Mouse (Mus musculus): ENCODE data around the gene Mt2. TPM values are rescaled to one million over a fixed set of nuclear protein-coding genes. Genes with fewer than 3 reads are reported as not detected.
"Not testable (repeated sequence)": the region's sequence is repeated elsewhere in the genome, so short reads cannot be mapped to it uniquely, and the experiment has no call there.

Gene Mt2
- polyA plus RNA-seq, 1 experiment from 2014 or later: 310 TPM

DNA sequence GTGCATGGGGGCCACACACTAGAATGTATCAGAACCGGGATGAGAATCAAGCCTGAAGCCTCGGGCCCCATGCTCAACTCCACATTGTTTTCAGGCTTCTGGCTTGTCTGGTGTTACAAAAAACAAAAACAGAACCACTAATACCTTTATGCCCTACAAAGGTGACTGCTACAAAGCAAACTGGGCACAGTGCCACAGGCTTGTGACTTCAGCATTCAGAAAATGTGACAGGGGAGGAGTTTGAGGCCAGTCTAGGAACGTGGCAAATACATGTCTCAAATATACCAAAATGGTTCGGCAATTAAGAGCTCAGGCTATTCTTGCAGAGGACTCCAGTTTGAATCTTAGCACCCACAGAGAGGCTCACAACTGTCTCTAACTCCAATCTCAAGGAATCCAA, 16.4 kb upstream of the Mt2 start:
- Histone ChIP-seq H3K4me3 (ENCODE audit: low read depth, low read length) (no peak overlapping the region), H3K27me3 (ENCODE audit: control insufficient read depth, insufficient read depth, low read length) (peaks cover 7% of the 10 kb centered on the region; the same call in 1 of the 2 replicates), H3K9me3 (ENCODE audit: control insufficient read depth, low read depth, low read length) (no peaks in the 10 kb centered on the region), H3K36me3 (ENCODE audit: control insufficient read depth, insufficient read depth, low read length) (no peaks in the 10 kb centered on the region), H3K9ac (replicated peaks; ENCODE audit: low read depth, low read length) (no peak overlapping the region), H3K4me2 (replicated peaks; ENCODE audit: low read depth, low read length) (no peak overlapping the region), H3K4me1 (ENCODE audit: control insufficient read depth, insufficient read depth, low read length) (peaks cover 9% of the 10 kb centered on the region; the same call in 1 of the 2 replicates), H3K27ac (ENCODE audit: low read length) (no peak overlapping the region)
- 70% methylated on average over 4 of the region's 4 CpGs for WGBS
- no peak for ATAC-seq (ENCODE audit: insufficient number of reproducible peaks, insufficient read depth, low FRiP score, low read depth)

GRCm38 (mm10) chr8:94165772-94166171, 6.7 kb upstream of the Mt2 start:
- H3K4me1 ChIP-seq (ENCODE audit: control insufficient read depth, insufficient read depth, low read length); H3K4me3 ChIP-seq (ENCODE audit: low read depth, low read length); ATAC-seq (ENCODE audit: insufficient number of reproducible peaks, insufficient read depth, low FRiP score, low read depth); H3K9me3 ChIP-seq (ENCODE audit: control insufficient read depth, low read depth, low read length); H3K36me3 ChIP-seq (ENCODE audit: control insufficient read depth, insufficient read depth, low read length); H3K4me2 ChIP-seq (replicated peaks; ENCODE audit: low read depth, low read length); H3K27me3 ChIP-seq (ENCODE audit: control insufficient read depth, insufficient read depth, low read length); H3K27ac ChIP-seq (ENCODE audit: low read length); H3K9ac ChIP-seq (replicated peaks; ENCODE audit: low read depth, low read length): not testable (repeated sequence)
- WGBS: 73% methylated on average over 8 of the region's 8 CpGs

DNA sequence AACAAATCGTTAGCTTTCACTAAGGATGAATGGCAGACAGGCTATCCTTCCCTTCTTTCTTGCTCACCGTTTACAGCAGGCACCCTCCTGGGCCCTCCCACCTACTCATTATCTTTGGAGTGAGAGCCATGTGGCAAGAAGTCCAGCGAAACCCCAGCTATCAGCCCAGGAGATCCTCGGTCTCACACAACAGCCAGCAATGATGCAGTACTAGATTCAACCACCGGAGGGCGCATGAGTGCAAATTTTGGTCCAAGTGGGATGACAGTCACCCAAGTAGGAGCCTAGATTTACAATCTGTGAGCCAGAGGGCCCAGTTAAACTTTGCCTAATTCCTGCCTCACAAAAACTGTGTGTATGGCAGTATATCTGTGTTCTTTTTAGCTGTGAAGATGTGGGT, 5.2 kb upstream of the Mt2 start:
- no peak overlapping the region for H3K4me2 ChIP-seq (replicated peaks; ENCODE audit: low read depth, low read length)
- no peaks in the 10 kb centered on the region for H3K9me3 ChIP-seq (ENCODE audit: control insufficient read depth, low read depth, low read length)
- no peak for ATAC-seq (ENCODE audit: insufficient number of reproducible peaks, insufficient read depth, low FRiP score, low read depth)
- H3K9ac ChIP-seq (replicated peaks; ENCODE audit: low read depth, low read length): no peak overlapping the region
- 4% methylated on average over 6 of the region's 6 CpGs for WGBS
- no peak overlapping the region for H3K27ac ChIP-seq (ENCODE audit: low read length)
- H3K36me3 ChIP-seq (ENCODE audit: control insufficient read depth, insufficient read depth, low read length): no peaks in the 10 kb centered on the region
- H3K27me3 ChIP-seq (ENCODE audit: control insufficient read depth, insufficient read depth, low read length): peaks cover 11% of the 10 kb centered on the region
- no peak overlapping the region for H3K4me3 ChIP-seq (ENCODE audit: low read depth, low read length)
- peaks cover 3% of the 10 kb centered on the region; the same call in 1 of the 2 replicates for H3K4me1 ChIP-seq (ENCODE audit: control insufficient read depth, insufficient read depth, low read length)

- no peak for ATAC-seq (ENCODE audit: insufficient number of reproducible peaks, insufficient read depth, low FRiP score, low read depth)
- Histone ChIP-seq H3K4me2 (replicated peaks; ENCODE audit: low read depth, low read length) (no peak overlapping the region), H3K27ac (ENCODE audit: low read length) (no peak overlapping the region), H3K4me3 (ENCODE audit: low read depth, low read length) (no peak overlapping the region), H3K9ac (replicated peaks; ENCODE audit: low read depth, low read length) (no peak overlapping the region), H3K9me3 (ENCODE audit: control insufficient read depth, low read depth, low read length) (no peaks in the 10 kb centered on the region), H3K36me3 (ENCODE audit: control insufficient read depth, insufficient read depth, low read length) (no peaks in the 10 kb centered on the region), H3K27me3 (ENCODE audit: control insufficient read depth, insufficient read depth, low read length) (peaks cover 22% of the 10 kb centered on the region), H3K4me1 (ENCODE audit: control insufficient read depth, insufficient read depth, low read length) (peaks cover 7% of the 10 kb centered on the region; the same call in 1 of the 2 replicates)
- WGBS: 74% methylated on average over 5 of the region's 5 CpGs
Measured at GRCm38 (mm10) chr8:94169547-94169946, 2.9 kb upstream of the Mt2 start.

DNA sequence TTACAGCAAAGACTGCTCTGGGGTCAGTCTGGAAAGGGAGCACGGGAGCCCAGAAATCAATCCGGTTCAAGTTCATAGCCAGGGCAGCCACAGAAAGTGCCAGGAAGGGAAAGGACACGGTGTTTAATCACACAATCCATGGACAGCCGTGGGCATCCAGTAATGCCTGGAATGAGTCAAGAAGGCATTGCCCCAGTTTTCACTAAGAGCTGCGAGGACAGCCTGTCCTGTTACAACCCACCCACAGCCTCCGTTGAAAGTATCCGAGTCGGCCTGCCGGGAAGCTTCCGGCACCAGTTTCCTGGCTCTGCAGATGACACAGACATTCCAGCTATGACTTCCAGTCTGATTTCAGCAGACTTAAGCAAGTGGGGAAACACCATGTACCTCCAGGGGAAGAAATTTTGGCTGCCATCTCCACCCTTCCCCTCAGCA, 1.1 kb upstream of the Mt2 start:
- H3K4me3 ChIP-seq (ENCODE audit: low read depth, low read length): peak overlapping the region; percentile 35
- no peaks in the 10 kb centered on the region for H3K36me3 ChIP-seq (ENCODE audit: control insufficient read depth, insufficient read depth, low read length)
- H3K27me3 ChIP-seq (ENCODE audit: control insufficient read depth, insufficient read depth, low read length): peaks cover 25% of the 10 kb centered on the region
- no peak overlapping the region for H3K27ac ChIP-seq (ENCODE audit: low read length)
- no peaks in the 10 kb centered on the region for H3K9me3 ChIP-seq (ENCODE audit: control insufficient read depth, low read depth, low read length)
- peak overlapping the region; percentile 78 for H3K4me2 ChIP-seq (replicated peaks; ENCODE audit: low read depth, low read length)
- peaks cover 7% of the 10 kb centered on the region; the same call in 1 of the 2 replicates for H3K4me1 ChIP-seq (ENCODE audit: control insufficient read depth, insufficient read depth, low read length)
- no peak for ATAC-seq (ENCODE audit: insufficient number of reproducible peaks, insufficient read depth, low FRiP score, low read depth)
- H3K9ac ChIP-seq (replicated peaks; ENCODE audit: low read depth, low read length): no peak overlapping the region
- WGBS: 46% methylated on average over 10 of the region's 10 CpGs

DNA sequence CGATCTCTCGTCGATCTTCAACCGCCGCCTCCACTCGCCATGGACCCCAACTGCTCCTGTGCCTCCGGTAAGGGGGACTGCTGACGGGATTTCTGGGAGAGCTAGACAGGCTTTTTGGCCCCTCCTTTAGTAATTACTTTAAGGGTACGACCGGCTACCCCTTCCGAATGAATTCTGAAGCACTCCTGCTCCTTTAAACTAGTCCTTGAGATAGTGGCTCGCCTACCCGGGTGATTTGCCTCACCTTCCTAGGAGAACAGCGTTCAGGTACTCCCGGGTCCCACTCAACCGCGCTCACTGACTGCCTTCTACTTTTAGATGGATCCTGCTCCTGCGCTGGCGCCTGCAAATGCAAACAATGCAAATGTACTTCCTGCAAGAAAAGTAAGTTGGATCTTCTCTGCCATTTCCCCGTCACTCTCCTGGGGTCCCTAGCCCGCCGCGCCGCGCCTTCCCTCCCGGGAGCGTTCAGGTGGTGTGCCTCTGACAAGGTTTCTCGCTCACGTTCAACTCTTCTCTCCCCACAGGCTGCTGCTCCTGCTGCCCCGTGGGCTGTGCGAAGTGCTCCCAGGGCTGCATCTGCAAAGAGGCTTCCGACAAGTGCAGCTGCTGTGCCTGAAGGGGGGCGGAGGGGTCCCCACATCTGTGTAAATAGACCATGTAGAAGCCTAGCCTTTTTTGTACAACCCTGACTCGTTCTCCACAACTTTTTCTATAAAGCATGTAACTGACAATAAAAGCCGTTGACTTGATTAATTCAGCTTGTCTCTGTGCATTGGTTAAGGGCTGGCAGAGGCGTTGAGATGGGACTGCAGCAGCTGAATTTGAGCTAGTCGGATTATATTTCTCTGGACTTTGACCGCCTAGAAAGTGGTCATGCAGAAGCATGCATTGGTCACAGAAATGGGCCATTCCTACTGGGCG, 607 bp downstream of the Mt2 start:
- peak overlapping the region; percentile 30; the same call in 1 of the 2 replicates for H3K9ac ChIP-seq (replicated peaks; ENCODE audit: low read depth, low read length)
- ATAC-seq (ENCODE audit: insufficient number of reproducible peaks, insufficient read depth, low FRiP score, low read depth): no peak
- peaks cover 27% of the 10 kb centered on the region for H3K27me3 ChIP-seq (ENCODE audit: control insufficient read depth, insufficient read depth, low read length)
- H3K4me3 ChIP-seq (ENCODE audit: low read depth, low read length): peak overlapping the region; percentile 35
- no peaks in the 10 kb centered on the region for H3K36me3 ChIP-seq (ENCODE audit: control insufficient read depth, insufficient read depth, low read length)
- peak overlapping the region; percentile 78 for H3K4me2 ChIP-seq (replicated peaks; ENCODE audit: low read depth, low read length)
- no peaks in the 10 kb centered on the region for H3K9me3 ChIP-seq (ENCODE audit: control insufficient read depth, low read depth, low read length)
- peak overlapping the region; percentile 53; the same call in 1 of the 2 replicates for H3K27ac ChIP-seq (ENCODE audit: low read length)
- WGBS: 2% methylated on average over 39 of the region's 39 CpGs
- peaks cover 7% of the 10 kb centered on the region; the same call in 1 of the 2 replicates for H3K4me1 ChIP-seq (ENCODE audit: control insufficient read depth, insufficient read depth, low read length)

DNA sequence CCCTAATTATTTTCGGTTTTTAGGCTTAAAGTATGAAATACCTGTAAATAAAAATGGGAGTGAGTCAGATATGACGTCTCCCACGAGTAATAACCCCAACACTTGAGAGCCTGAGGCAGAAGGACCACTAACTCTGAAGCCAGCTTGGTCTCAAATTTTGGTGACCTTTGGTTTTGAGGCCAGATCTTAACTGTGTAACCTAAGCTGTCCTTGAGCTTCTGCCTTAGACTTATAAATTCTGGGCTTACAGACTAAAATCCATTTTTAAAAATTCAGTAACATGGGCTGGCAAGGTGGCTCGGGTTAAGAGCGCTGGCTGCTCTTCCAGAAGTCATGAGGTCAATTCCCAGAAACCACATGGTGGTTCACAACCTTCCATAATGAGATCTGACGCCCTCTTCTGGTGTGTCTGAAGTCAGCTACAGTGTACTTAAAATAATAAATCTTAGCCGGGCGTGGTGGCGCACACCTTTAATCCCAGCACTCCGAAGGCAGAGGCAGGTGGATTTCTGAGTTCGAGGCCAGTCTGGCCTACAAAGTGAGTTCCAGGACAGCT, 1.5 kb downstream of the Mt2 start:
- Histone ChIP-seq H3K36me3 (ENCODE audit: control insufficient read depth, insufficient read depth, low read length) (no peaks in the 10 kb centered on the region), H3K9ac (replicated peaks; ENCODE audit: low read depth, low read length) (no peak overlapping the region), H3K4me1 (ENCODE audit: control insufficient read depth, insufficient read depth, low read length) (peaks cover 7% of the 10 kb centered on the region; the same call in 1 of the 2 replicates), H3K27me3 (ENCODE audit: control insufficient read depth, insufficient read depth, low read length) (peaks cover 34% of the 10 kb centered on the region), H3K9me3 (ENCODE audit: control insufficient read depth, low read depth, low read length) (no peaks in the 10 kb centered on the region), H3K27ac (ENCODE audit: low read length) (no peak overlapping the region), H3K4me3 (ENCODE audit: low read depth, low read length) (peak overlapping the region; percentile 35; the same call in 1 of the 2 replicates), H3K4me2 (replicated peaks; ENCODE audit: low read depth, low read length) (0 out of 2 replicates have a peak overlapping the region, but pooled peaks have one; percentile 78)
- no peak for ATAC-seq (ENCODE audit: insufficient number of reproducible peaks, insufficient read depth, low FRiP score, low read depth)
- WGBS: 47% methylated on average over 11 of the region's 11 CpGs

- Histone ChIP-seq H3K4me2 (replicated peaks; ENCODE audit: low read depth, low read length) (no peak overlapping the region), H3K4me3 (ENCODE audit: low read depth, low read length) (no peak overlapping the region), H3K36me3 (ENCODE audit: control insufficient read depth, insufficient read depth, low read length) (no peaks in the 10 kb centered on the region), H3K9me3 (ENCODE audit: control insufficient read depth, low read depth, low read length) (no peaks in the 10 kb centered on the region), H3K4me1 (ENCODE audit: control insufficient read depth, insufficient read depth, low read length) (peaks cover 14% of the 10 kb centered on the region; the same call in 1 of the 2 replicates), H3K9ac (replicated peaks; ENCODE audit: low read depth, low read length) (no peak overlapping the region), H3K27me3 (ENCODE audit: control insufficient read depth, insufficient read depth, low read length) (peaks cover 37% of the 10 kb centered on the region), H3K27ac (ENCODE audit: low read length) (no peak overlapping the region)
- ATAC-seq (ENCODE audit: insufficient number of reproducible peaks, insufficient read depth, low FRiP score, low read depth): no peak
- 37% methylated on average over 7 of the region's 7 CpGs for WGBS
Measured at GRCm38 (mm10) chr8:94174619-94175213, 2.3 kb downstream of the Mt2 start.
